Mouse (Mus musculus) cerebellum, adult 2 months (tissue): ENCODE data around the gene Ramp1. TPM values are rescaled to one million over a fixed set of nuclear protein-coding genes. Genes with fewer than 3 reads are reported as not detected.

Experiments
- DNase-seq, 2 experiments: peaks; one replicate each; pipeline ENCODE4 v3.0.0; 2021
- H3K27ac ChIP-seq: fragments of 200-500 bp; 2 replicates; pipeline ENCODE4 v1.5.1; 2012; ENCODE audit warnings: low read length, control low read depth, inconsistent platforms; ENCODE audit not compliant: insufficient read depth
- H3K27me3 ChIP-seq: fragments of 200-500 bp; 2 replicates; pipeline ENCODE4 v1.6.1; 2012; ENCODE audit warnings: inconsistent platforms, mild to moderate bottlenecking, low read length, moderate library complexity; ENCODE audit not compliant: control insufficient read depth, insufficient read depth
- H3K4me1 ChIP-seq: fragments of 200-500 bp; 2 replicates; pipeline ENCODE4 v1.6.1; 2011; ENCODE audit warnings: low read length; ENCODE audit not compliant: control insufficient read depth, insufficient read depth
- H3K4me3 ChIP-seq: fragments of 200-500 bp; replicated peaks from 2 replicates; pipeline ENCODE3; 2011; ENCODE audit warnings: mild to moderate bottlenecking, low read depth, low read length, control low read depth; ENCODE audit not compliant: insufficient read depth
- CTCF ChIP-seq: fragments of 200-500 bp; IDR thresholded peaks from 2 replicates; pipeline ENCODE4 v1.5.1; 2011; ENCODE audit warnings: low read depth, mild to moderate bottlenecking, control low read depth, low read length, moderate library complexity, borderline replicate concordance; ENCODE audit not compliant: insufficient read depth
- POLR2A ChIP-seq: fragments of 200-500 bp; IDR thresholded peaks from 2 replicates; pipeline ENCODE4 v1.6.1; 2011; ENCODE audit warnings: low read length, control low read depth, borderline replicate concordance; ENCODE audit not compliant: insufficient read depth
- WGBS: fragments of 180-500 bp; shearing (Covaris S2); methylation state at CpG from one replicate; pipeline ENCODE4 v1.1.7; 2018; 5-methylcytosine and 5-hydroxymethylcytosine counted together
- polyA plus RNA-seq: library from polyadenylated mRNA; depleted of rRNA; stranded (reverse); fragments of >200 nt; gene quantifications from 2 replicates; pipeline ENCODE4 v1.2.3, GENCODE M21; 2012

The Ramp1 gene
- polyA plus RNA-seq, 1 experiment: 50.7 TPM

- no peak overlapping the region for H3K27ac ChIP-seq
- TF ChIP-seq POLR2A: no peak
- TF ChIP-seq CTCF: no peak
- no peaks in the 10 kb centered on the region for H3K4me1 ChIP-seq
- H3K4me3 ChIP-seq: no peak overlapping the region
- peaks cover 2% of the 10 kb centered on the region; the same call in 1 of the 2 replicates for H3K27me3 ChIP-seq
- 28% methylated on average over 4 of the region's 4 CpGs for WGBS
- DNase-seq: no peak
These were observed 2.8 kb upstream of the Ramp1 start for GRCm38 (mm10) chr1:91176871-91177270.

DNA sequence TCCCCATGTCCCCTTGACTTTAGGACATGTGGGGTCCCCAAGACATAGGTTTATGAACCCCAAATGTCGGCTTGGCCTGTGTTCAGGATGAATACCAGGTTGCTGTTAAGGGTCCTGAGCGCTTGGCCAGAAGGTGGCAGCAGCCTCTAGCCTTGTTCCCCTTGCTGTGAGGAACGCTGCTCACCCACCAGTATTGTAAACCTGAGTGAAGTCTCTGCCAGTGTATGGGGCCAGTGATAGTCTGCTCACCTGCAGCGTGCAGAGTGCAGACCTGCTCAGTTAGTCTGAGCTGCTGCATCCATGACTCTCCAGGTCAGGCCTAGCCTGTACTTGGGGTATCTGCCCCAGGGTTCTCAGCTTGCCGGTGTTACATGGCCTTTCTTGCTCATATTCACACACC is 536 bp upstream of the Ramp1 start:
- 31% methylated on average over 5 of the region's 5 CpGs for WGBS
- no peak for TF ChIP-seq POLR2A
- TF ChIP-seq CTCF: peak; percentile 66
- no peak overlapping the region for H3K27ac ChIP-seq

DNA sequence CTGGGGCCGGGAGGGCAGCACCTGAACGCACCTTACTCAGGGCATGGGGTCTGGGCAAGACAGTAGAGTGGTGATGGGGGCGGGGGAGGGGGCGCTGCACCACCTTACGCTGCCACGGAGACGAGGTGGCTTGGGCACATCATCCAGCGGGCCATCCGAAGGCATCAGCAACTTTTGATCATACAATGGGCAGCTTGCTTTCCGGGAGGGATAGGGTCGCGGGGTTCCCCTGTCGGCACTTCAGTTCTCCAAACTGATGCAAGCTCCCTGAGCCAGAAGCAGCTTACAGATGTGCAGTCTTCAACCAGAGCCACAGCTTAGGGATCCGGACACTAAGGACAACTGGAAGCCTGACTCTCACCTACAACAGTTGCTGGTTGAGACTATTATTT is 548 bp downstream of the Ramp1 start:
- Histone ChIP-seq H3K27ac (no peak overlapping the region), H3K27me3 (peaks cover 2% of the 10 kb centered on the region; the same call in 1 of the 2 replicates), H3K4me1 (no peaks in the 10 kb centered on the region), H3K4me3 (peak overlapping the region; percentile 15)
- WGBS: 15% methylated on average over 14 of the region's 14 CpGs
- DNase-seq: no peak
- TF ChIP-seq POLR2A: no peak
- no peak for TF ChIP-seq CTCF

More for the DNA sequence above, 536 bp upstream of the Ramp1 start:
- Histone ChIP-seq H3K4me3 (no peak overlapping the region), H3K4me1 (no peaks in the 10 kb centered on the region), H3K27me3 (peaks cover 2% of the 10 kb centered on the region; the same call in 1 of the 2 replicates)
- peak; percentile 43 to 54 for DNase-seq

GRCm38 (mm10) chr1:91180723-91181122 is 1.1 kb downstream of the Ramp1 start:
- DNase-seq: no peak

GRCm38 (mm10) chr1:91181261-91181660 is 1.6 kb downstream of the Ramp1 start:
- no peak overlapping the region for H3K4me3 ChIP-seq

More at GRCm38 (mm10) chr1:91180723-91181122, 1.1 kb downstream of the Ramp1 start:
- WGBS: 50% methylated on average over 6 of the region's 6 CpGs
- Histone ChIP-seq H3K4me3 (peak overlapping the region; percentile 4), H3K27me3 (peaks cover 2% of the 10 kb centered on the region; the same call in 1 of the 2 replicates), H3K4me1 (no peaks in the 10 kb centered on the region), H3K27ac (no peak overlapping the region)
- no peak for TF ChIP-seq CTCF
- no peak for TF ChIP-seq POLR2A

DNA sequence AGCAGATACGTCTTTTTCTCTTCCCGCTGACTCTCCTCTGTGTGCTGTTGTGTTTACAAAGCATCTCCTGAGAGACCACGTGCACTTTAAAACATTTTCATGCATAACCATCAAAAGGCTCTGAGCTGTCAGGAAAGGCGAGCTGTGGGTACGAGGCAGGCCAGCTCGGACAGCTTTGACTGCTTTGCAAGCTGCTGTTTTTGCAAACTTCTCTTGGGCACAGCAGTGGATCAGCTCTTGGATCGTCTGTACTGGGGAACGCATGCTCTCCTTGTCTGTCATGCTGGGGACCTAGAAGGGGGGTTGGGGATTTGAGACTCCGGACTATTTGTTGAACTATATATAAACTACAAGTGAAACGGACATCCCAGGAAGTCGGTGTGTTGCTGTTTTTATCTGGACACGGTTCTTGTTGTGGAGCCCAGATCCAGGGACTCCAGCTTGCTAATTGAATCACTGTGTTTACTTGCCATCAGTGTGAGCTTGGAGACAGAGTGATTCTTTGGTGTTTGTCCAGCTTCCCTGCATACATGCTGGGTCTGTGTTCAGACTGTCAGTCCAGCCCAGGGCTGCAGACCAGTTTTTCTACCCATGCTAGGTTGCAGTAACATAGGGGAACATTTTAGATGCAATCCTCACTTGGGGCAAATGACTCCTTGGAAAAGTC is 2.3 kb downstream of the Ramp1 start:
- TF ChIP-seq CTCF: no peak
- no peak for TF ChIP-seq POLR2A
- H3K27ac ChIP-seq: no peak overlapping the region
- H3K4me3 ChIP-seq: no peak overlapping the region
- no peak for DNase-seq
- 10% methylated on average over 12 of the region's 12 CpGs for WGBS
- peaks cover 2% of the 10 kb centered on the region; the same call in 1 of the 2 replicates for H3K27me3 ChIP-seq
- H3K4me1 ChIP-seq: no peaks in the 10 kb centered on the region

More at GRCm38 (mm10) chr1:91181261-91181660, 1.6 kb downstream of the Ramp1 start:
- H3K27ac ChIP-seq: no peak overlapping the region
- DNase-seq: no peak
- H3K27me3 ChIP-seq: peaks cover 2% of the 10 kb centered on the region; the same call in 1 of the 2 replicates
- H3K4me1 ChIP-seq: no peaks in the 10 kb centered on the region
- no peak for TF ChIP-seq CTCF
- no peak for TF ChIP-seq POLR2A
- WGBS: 57% methylated on average over 5 of the region's 5 CpGs

DNA sequence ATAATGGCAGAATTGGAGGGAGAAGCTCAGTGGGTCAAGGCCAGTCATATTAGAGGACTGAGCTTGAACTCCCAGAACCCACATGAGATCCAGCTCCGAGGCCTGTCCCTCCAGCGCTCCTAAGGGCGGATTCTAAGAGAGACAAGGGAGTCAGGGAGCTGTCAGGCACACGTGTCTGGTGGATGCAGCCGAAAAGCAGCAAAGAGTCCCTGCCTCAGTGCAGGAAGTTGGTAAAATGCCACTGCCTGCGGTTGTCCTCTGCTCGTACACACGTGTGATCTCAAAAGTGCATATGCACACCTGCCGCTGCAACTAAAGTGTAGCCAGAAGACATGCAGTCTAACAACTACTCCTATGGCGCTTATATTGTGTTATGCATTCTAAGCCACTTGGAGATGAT is 3.7 kb downstream of the Ramp1 start:
- Histone ChIP-seq H3K4me1 (no peaks in the 10 kb centered on the region), H3K27me3 (peaks cover 2% of the 10 kb centered on the region; the same call in 1 of the 2 replicates), H3K4me3 (no peak overlapping the region), H3K27ac (no peak overlapping the region)
- 74% methylated on average over 10 of the region's 10 CpGs for WGBS
- TF ChIP-seq CTCF (no peak), POLR2A (no peak)
- no peak for DNase-seq

- Histone ChIP-seq H3K27ac (no peak overlapping the region), H3K27me3 (no peaks in the 10 kb centered on the region), H3K4me3 (no peak overlapping the region), H3K4me1 (no peaks in the 10 kb centered on the region)
- no peak for DNase-seq
- TF ChIP-seq POLR2A: no peak
- TF ChIP-seq CTCF: no peak
- 90% methylated on average over 6 of the region's 6 CpGs for WGBS
These were observed 7.1 kb downstream of the Ramp1 start for GRCm38 (mm10) chr1:91186677-91187076.
